Mouse (Mus musculus): ENCODE results near the gene Dnajc21. TPM values are rescaled to one million over a fixed set of nuclear protein-coding genes. Genes with fewer than 3 reads are reported as not detected.
A peak's percentile ranks its signal among the peaks of the same experiment; 100 is the strongest.

Gene Dnajc21
- polyA plus RNA-seq, 1 experiment from 2014 or later: 13.3 TPM

DNA sequence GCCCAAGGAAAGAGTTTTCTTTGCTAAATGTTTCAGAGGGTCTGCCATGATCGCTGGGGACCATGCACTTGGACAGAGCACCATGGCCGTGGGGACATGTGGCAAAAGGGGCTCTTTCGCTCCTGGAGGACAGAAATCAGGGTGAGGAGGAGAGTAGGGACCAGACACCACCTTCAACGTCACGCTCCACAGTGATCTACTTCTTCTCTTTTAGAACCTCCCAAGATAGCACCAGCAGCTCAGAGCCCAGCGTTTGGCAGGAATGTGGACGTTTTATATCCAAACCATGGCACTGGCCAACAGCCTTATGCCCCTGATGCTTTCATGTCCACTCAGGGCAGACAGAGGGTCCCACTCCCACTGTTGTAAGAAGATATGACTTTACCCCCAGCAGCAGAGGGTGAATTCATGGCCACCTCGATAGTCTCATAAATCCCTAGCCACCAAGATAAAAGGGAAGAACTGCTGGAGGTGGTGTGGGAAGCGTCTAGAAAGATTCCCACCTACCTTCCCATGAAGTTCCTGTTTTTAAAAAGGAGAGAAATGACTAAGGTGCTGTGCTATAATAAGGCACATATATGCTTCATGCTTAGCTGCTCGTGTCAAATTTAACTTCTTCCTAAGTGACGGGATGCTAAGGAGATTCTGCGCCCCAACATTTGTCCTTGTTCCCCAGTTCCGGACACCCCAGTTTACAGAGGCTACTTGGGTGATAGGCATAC is 43.6 kb downstream of the Dnajc21 start:
- ATAC-seq (ENCODE audit: borderline replicate concordance, extremely low read depth, low FRiP score, low TSS enrichment): no peak
- H3K9me3 ChIP-seq: no peaks in the 10 kb centered on the region
- H3K4me1 ChIP-seq: no peaks in the 10 kb centered on the region
- 87% methylated on average over 13 of the region's 13 CpGs for WGBS
- no peak overlapping the region for H3K4me2 ChIP-seq
- no peak overlapping the region for H3K9ac ChIP-seq
- H3K36me3 ChIP-seq: no peaks in the 10 kb centered on the region
- H3K27me3 ChIP-seq: no peaks in the 10 kb centered on the region
- no peak overlapping the region for H3K4me3 ChIP-seq
- H3K27ac ChIP-seq: no peak overlapping the region

DNA sequence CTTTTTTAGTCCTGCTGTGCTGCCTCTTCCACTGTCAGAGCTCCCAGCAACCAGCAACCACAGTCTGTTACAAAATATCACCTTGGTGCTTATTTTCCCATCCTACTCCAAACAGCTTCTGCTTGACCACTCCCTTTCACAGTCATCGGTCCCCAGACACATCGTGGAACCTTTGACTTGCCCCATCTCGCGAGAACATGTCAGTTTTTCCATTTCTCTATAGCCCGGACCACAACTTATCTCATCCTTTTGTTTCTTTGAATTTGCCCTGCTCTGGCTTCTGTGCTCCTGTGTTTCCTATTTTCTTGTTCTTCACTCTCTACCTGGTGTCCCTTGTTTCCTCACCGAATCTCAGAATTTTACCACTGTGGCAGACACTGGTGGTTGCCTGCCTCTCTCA is 44.2 kb downstream of the Dnajc21 start:
- H3K27ac ChIP-seq: no peak overlapping the region
- no peak overlapping the region for H3K4me3 ChIP-seq
- ATAC-seq (ENCODE audit: borderline replicate concordance, extremely low read depth, low FRiP score, low TSS enrichment): no peak
- H3K4me1 ChIP-seq: no peaks in the 10 kb centered on the region
- H3K27me3 ChIP-seq: no peaks in the 10 kb centered on the region
- no peaks in the 10 kb centered on the region for H3K36me3 ChIP-seq
- H3K9me3 ChIP-seq: no peaks in the 10 kb centered on the region
- no peak overlapping the region for H3K4me2 ChIP-seq
- no peak overlapping the region for H3K9ac ChIP-seq
- 86% methylated on average over 6 of the region's 6 CpGs for WGBS

- no peak for ATAC-seq (ENCODE audit: borderline replicate concordance, extremely low read depth, low FRiP score, low TSS enrichment)
- H3K4me1 ChIP-seq: no peaks in the 10 kb centered on the region
- H3K9me3 ChIP-seq: no peaks in the 10 kb centered on the region
- H3K9ac ChIP-seq: no peak overlapping the region
- H3K4me3 ChIP-seq: no peak overlapping the region
- H3K36me3 ChIP-seq: no peaks in the 10 kb centered on the region
- H3K27ac ChIP-seq: no peak overlapping the region
- H3K27me3 ChIP-seq: no peaks in the 10 kb centered on the region
- WGBS: 79% methylated on average over 1 of the region's 1 CpGs
- no peak overlapping the region for H3K4me2 ChIP-seq
Observed at GRCm38 (mm10) chr15:10421785-10422144, 48.6 kb downstream of the Dnajc21 start.

GRCm38 (mm10) chr15:10421138-10421784 is 49.1 kb downstream of the Dnajc21 start:
- no peaks in the 10 kb centered on the region for H3K27me3 ChIP-seq
- H3K4me1 ChIP-seq: no peaks in the 10 kb centered on the region
- no peak overlapping the region for H3K4me3 ChIP-seq
- H3K4me2 ChIP-seq: no peak overlapping the region
- no peak for ATAC-seq (ENCODE audit: borderline replicate concordance, extremely low read depth, low FRiP score, low TSS enrichment)
- H3K9ac ChIP-seq: no peak overlapping the region
- H3K36me3 ChIP-seq: no peaks in the 10 kb centered on the region
- 43% methylated on average over 7 of the region's 7 CpGs for WGBS
- no peak overlapping the region for H3K27ac ChIP-seq
- no peaks in the 10 kb centered on the region for H3K9me3 ChIP-seq

DNA sequence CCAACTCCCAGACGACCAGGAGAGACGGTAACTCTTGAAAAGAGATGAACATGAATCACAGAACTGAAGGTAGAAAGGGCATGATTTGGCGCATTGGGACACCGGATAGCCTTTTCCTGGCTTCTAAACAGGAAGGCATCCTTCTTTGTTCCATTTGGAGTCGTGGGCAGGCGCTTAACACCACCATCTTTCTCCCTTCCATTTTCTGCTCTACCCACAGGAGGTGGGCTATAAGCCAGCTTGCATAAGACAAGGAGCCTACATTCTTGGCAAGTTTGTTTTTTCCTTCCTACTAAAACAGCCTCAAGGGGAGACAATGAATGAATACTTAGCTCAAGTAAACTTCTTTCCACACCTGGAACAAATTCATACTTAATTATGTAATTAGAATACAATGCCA is 56.7 kb downstream of the Dnajc21 start:
- Histone ChIP-seq H3K9me3 (no peaks in the 10 kb centered on the region), H3K27me3 (no peaks in the 10 kb centered on the region), H3K4me1 (no peaks in the 10 kb centered on the region), H3K27ac (no peak overlapping the region), H3K4me2 (no peak overlapping the region), H3K4me3 (no peak overlapping the region), H3K9ac (no peak overlapping the region), H3K36me3 (no peaks in the 10 kb centered on the region)
- WGBS: 80% methylated on average over 6 of the region's 6 CpGs
- no peak for ATAC-seq (ENCODE audit: borderline replicate concordance, extremely low read depth, low FRiP score, low TSS enrichment)

DNA sequence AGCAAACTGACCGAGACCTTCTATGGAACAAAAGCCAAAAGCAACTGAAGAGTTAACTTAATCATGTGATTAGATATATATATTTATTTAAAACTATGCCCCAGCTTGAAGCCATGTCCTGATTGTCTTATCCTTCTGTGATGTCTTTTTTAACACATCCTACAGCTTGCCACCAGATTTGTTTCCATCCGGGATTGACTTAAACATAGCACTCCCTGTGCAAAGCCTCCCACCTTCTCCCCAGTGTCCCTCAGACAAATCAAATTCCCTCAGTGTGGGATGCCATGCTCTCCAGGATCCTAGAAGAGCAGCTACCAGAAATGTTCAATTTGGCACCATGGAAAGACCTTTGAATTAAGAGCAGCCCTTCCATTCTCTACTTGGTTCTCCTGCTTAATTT is 59.4 kb downstream of the Dnajc21 start:
- no peaks in the 10 kb centered on the region for H3K9me3 ChIP-seq
- no peak overlapping the region for H3K4me2 ChIP-seq
- H3K36me3 ChIP-seq: no peaks in the 10 kb centered on the region
- no peak overlapping the region for H3K4me3 ChIP-seq
- no peak for ATAC-seq (ENCODE audit: borderline replicate concordance, extremely low read depth, low FRiP score, low TSS enrichment)
- no peak overlapping the region for H3K27ac ChIP-seq
- no peaks in the 10 kb centered on the region for H3K27me3 ChIP-seq
- H3K9ac ChIP-seq: no peak overlapping the region
- WGBS: 79% methylated on average over 2 of the region's 2 CpGs
- no peaks in the 10 kb centered on the region for H3K4me1 ChIP-seq

GRCm38 (mm10) chr15:10409842-10410241 is 60.5 kb downstream of the Dnajc21 start:
- no peak overlapping the region for H3K9ac ChIP-seq
- no peak for ATAC-seq (ENCODE audit: borderline replicate concordance, extremely low read depth, low FRiP score, low TSS enrichment)
- H3K4me1 ChIP-seq: no peaks in the 10 kb centered on the region
- no peaks in the 10 kb centered on the region for H3K36me3 ChIP-seq
- 84% methylated on average over 3 of the region's 3 CpGs for WGBS
- no peak overlapping the region for H3K4me2 ChIP-seq
- no peaks in the 10 kb centered on the region for H3K9me3 ChIP-seq
- H3K4me3 ChIP-seq: no peak overlapping the region
- H3K27ac ChIP-seq: no peak overlapping the region
- H3K27me3 ChIP-seq: no peaks in the 10 kb centered on the region

DNA sequence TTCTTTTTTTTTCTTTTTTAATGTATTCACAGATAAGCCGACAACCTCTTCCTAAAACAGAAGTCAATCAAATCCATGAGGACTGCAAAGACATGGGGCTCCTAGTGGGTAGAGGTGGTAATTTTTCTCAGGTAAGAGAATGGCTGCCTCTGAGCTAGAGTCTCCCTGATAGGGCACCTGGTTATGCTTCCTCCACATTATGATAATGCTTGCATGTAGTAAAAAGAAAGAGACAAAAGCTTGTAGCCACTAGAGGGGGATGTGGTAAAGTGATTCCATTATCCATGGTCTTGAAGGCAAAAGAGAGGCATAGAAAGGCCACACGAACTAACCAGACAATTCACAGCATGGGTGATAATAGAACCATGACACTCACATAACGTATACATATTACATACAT is 69.9 kb downstream of the Dnajc21 start:
- 65% methylated on average over 3 of the region's 3 CpGs for WGBS
- Histone ChIP-seq H3K4me1 (no peaks in the 10 kb centered on the region; the same call in 1 of the 2 replicates), H3K9me3 (no peaks in the 10 kb centered on the region), H3K4me2 (no peak overlapping the region), H3K9ac (no peak overlapping the region), H3K27me3 (no peaks in the 10 kb centered on the region), H3K36me3 (no peaks in the 10 kb centered on the region), H3K27ac (no peak overlapping the region; the same call in 1 of the 2 replicates), H3K4me3 (no peak overlapping the region)
- no peak for ATAC-seq (ENCODE audit: borderline replicate concordance, extremely low read depth, low FRiP score, low TSS enrichment)

DNA sequence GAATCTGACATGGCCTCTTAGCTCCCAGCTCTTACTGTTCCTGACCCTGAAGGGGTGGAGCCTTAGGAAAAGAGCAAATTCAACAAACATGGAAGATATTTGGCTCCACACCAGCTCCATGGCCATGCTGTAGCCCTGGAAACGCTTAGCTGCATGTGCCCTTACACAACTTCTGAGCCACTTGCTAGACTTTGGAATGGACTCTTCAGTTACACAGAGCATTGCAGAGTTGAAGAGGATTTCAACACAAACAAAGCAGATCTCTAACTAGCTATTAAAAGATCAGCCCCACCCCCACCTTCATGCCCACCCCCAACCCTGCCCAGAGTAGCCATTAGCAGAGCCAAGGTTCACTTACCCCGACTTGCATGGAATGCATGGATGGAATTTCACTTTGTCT is 70.5 kb downstream of the Dnajc21 start:
- Histone ChIP-seq H3K9me3 (no peaks in the 10 kb centered on the region), H3K4me2 (no peak overlapping the region), H3K36me3 (no peaks in the 10 kb centered on the region), H3K27me3 (no peaks in the 10 kb centered on the region), H3K27ac (no peak overlapping the region; the same call in 1 of the 2 replicates), H3K9ac (no peak overlapping the region), H3K4me3 (no peak overlapping the region), H3K4me1 (no peaks in the 10 kb centered on the region; the same call in 1 of the 2 replicates)
- peak; percentile 64; the same call in 1 of the 2 replicates for ATAC-seq (ENCODE audit: borderline replicate concordance, extremely low read depth, low FRiP score, low TSS enrichment)
- 37% methylated on average over 2 of the region's 2 CpGs for WGBS

Other genes starting within 250 kb of the Dnajc21 start
- not detected in 2 replicates for gene Gm21973, start 145.1 kb downstream of the Dnajc21 start, polyA plus RNA-seq (2015; fragmentation: Nextera tagmentation; extraction: Ambion mirVana)
- gene Agxt2, start 112.0 kb downstream of the Dnajc21 start, polyA plus RNA-seq (2015; fragmentation: Nextera tagmentation; extraction: Ambion mirVana): not detected in 2 replicates
- gene Brix1, start 15.4 kb upstream of the Dnajc21 start, polyA plus RNA-seq (2015; fragmentation: Nextera tagmentation; extraction: Ambion mirVana): 97.1 and 103 TPM in 2 replicates
- gene Rad1, start 15.5 kb upstream of the Dnajc21 start, polyA plus RNA-seq (2015; fragmentation: Nextera tagmentation; extraction: Ambion mirVana): 31.4 and 36.2 TPM in 2 replicates
- not detected in 2 replicates for gene Ttc23l, start 88.2 kb upstream of the Dnajc21 start, polyA plus RNA-seq (2015; fragmentation: Nextera tagmentation; extraction: Ambion mirVana)
- gene Rai14, start 244.1 kb upstream of the Dnajc21 start, polyA plus RNA-seq (2015; fragmentation: Nextera tagmentation; extraction: Ambion mirVana): 60.5 and 69.9 TPM in 2 replicates

Measured in lung, embryonic 15.5 days (tissue).